Mouse (Mus musculus): ENCODE measurements around the gene Stx1a. TPM values are rescaled to one million over a fixed set of nuclear protein-coding genes. Genes with fewer than 3 reads are reported as not detected.
A peak's percentile ranks its signal among the peaks of the same experiment; 100 is the strongest.

The Stx1a gene
- polyA plus RNA-seq, 2 experiments: 11.4 to 39.2 TPM

GRCm38 (mm10) chr5:134998359-134998758 is 24.9 kb upstream of the Stx1a start:
- TF ChIP-seq POLR2A (IDR thresholded peaks at IDR 0.05; ENCODE audit: borderline replicate concordance, extremely low read depth, insufficient read depth, insufficient read length): no peak
- peak; percentile 67 for DNase-seq (ENCODE audit: low spot score)

GRCm38 (mm10) chr5:134999797-135000196 is 23.5 kb upstream of the Stx1a start:
- DNase-seq (ENCODE audit: low spot score): no peak

More at GRCm38 (mm10) chr5:134998359-134998758, 24.9 kb upstream of the Stx1a start:
- peaks cover 20% of the 10 kb centered on the region for H3K4me1 ChIP-seq (ENCODE audit: control insufficient read depth, insufficient read depth, low read length)
- H3K4me2 ChIP-seq (replicated peaks; ENCODE audit: low read depth, low read length, severe bottlenecking): no peak overlapping the region
- ATAC-seq (ENCODE audit: low FRiP score, low read depth): no peak; the same call in 1 of the 2 replicates
- no peaks in the 10 kb centered on the region for H3K27me3 ChIP-seq (ENCODE audit: control insufficient read depth, insufficient read depth, low read length)
- 0 out of 2 replicates have a peak overlapping the region, but pooled peaks have one; percentile 43 for H3K27ac ChIP-seq (replicated peaks; ENCODE audit: low read depth, low read length)
- no peaks in the 10 kb centered on the region for H3K9me3 ChIP-seq (ENCODE audit: control insufficient read depth, low read length)
- H3K9ac ChIP-seq (ENCODE audit: low read depth, low read length, severe bottlenecking): no peak overlapping the region
- no peak overlapping the region for H3K4me3 ChIP-seq (replicated peaks; ENCODE audit: low read length)
- WGBS: 54% methylated on average over 6 of the region's 6 CpGs
- no peaks in the 10 kb centered on the region for H3K36me3 ChIP-seq (ENCODE audit: control insufficient read depth, insufficient read depth, low read length)

GRCm38 (mm10) chr5:135000751-135001150 is 22.5 kb upstream of the Stx1a start:
- H3K4me1 ChIP-seq (ENCODE audit: control insufficient read depth, insufficient read depth, low read length): peaks cover 20% of the 10 kb centered on the region
- 0 out of 2 replicates have a peak overlapping the region, but pooled peaks have one; percentile 25 for H3K9ac ChIP-seq (ENCODE audit: low read depth, low read length, severe bottlenecking)
- WGBS: 51% methylated on average over 16 of the region's 16 CpGs
- TF ChIP-seq POLR2A (IDR thresholded peaks at IDR 0.05; ENCODE audit: borderline replicate concordance, extremely low read depth, insufficient read depth, insufficient read length): no peak
- no peaks in the 10 kb centered on the region for H3K36me3 ChIP-seq (ENCODE audit: control insufficient read depth, insufficient read depth, low read length)
- H3K9me3 ChIP-seq (ENCODE audit: control insufficient read depth, low read length): no peaks in the 10 kb centered on the region
- ATAC-seq (ENCODE audit: low FRiP score, low read depth): peak; percentile 19; the same call in 1 of the 2 replicates
- peak overlapping the region; percentile 33; the same call in 1 of the 2 replicates for H3K4me2 ChIP-seq (replicated peaks; ENCODE audit: low read depth, low read length, severe bottlenecking)
- DNase-seq (ENCODE audit: low spot score): no peak
- H3K4me3 ChIP-seq (replicated peaks; ENCODE audit: low read length): no peak overlapping the region
- H3K27ac ChIP-seq (replicated peaks; ENCODE audit: low read depth, low read length): no peak overlapping the region
- no peaks in the 10 kb centered on the region for H3K27me3 ChIP-seq (ENCODE audit: control insufficient read depth, insufficient read depth, low read length)

More at GRCm38 (mm10) chr5:134999797-135000196, 23.5 kb upstream of the Stx1a start:
- no peak for ATAC-seq (ENCODE audit: low FRiP score, low read depth)
- Histone ChIP-seq H3K9me3 (ENCODE audit: control insufficient read depth, low read length) (no peaks in the 10 kb centered on the region), H3K27ac (replicated peaks; ENCODE audit: low read depth, low read length) (no peak overlapping the region), H3K4me3 (replicated peaks; ENCODE audit: low read length) (no peak overlapping the region), H3K4me1 (ENCODE audit: control insufficient read depth, insufficient read depth, low read length) (peaks cover 20% of the 10 kb centered on the region), H3K4me2 (replicated peaks; ENCODE audit: low read depth, low read length, severe bottlenecking) (no peak overlapping the region), H3K9ac (ENCODE audit: low read depth, low read length, severe bottlenecking) (no peak overlapping the region), H3K36me3 (ENCODE audit: control insufficient read depth, insufficient read depth, low read length) (no peaks in the 10 kb centered on the region), H3K27me3 (ENCODE audit: control insufficient read depth, insufficient read depth, low read length) (no peaks in the 10 kb centered on the region)
- WGBS: 87% methylated on average over 4 of the region's 4 CpGs
- TF ChIP-seq POLR2A (IDR thresholded peaks at IDR 0.05; ENCODE audit: borderline replicate concordance, extremely low read depth, insufficient read depth, insufficient read length): no peak

- H3K9me3 ChIP-seq (ENCODE audit: control insufficient read depth, low read length): no peaks in the 10 kb centered on the region
- peak; percentile 70 for DNase-seq (ENCODE audit: low spot score)
- TF ChIP-seq POLR2A (IDR thresholded peaks at IDR 0.05; ENCODE audit: borderline replicate concordance, extremely low read depth, insufficient read depth, insufficient read length): no peak
- H3K4me2 ChIP-seq (replicated peaks; ENCODE audit: low read depth, low read length, severe bottlenecking): peak overlapping the region; percentile 33; the same call in 1 of the 2 replicates
- no peak overlapping the region for H3K27ac ChIP-seq (replicated peaks; ENCODE audit: low read depth, low read length)
- peaks cover 20% of the 10 kb centered on the region for H3K4me1 ChIP-seq (ENCODE audit: control insufficient read depth, insufficient read depth, low read length)
- H3K9ac ChIP-seq (ENCODE audit: low read depth, low read length, severe bottlenecking): peak overlapping the region; percentile 25; the same call in 1 of the 2 replicates
- H3K36me3 ChIP-seq (ENCODE audit: control insufficient read depth, insufficient read depth, low read length): no peaks in the 10 kb centered on the region
- no peaks in the 10 kb centered on the region for H3K27me3 ChIP-seq (ENCODE audit: control insufficient read depth, insufficient read depth, low read length)
- 10% methylated on average over 14 of the region's 14 CpGs for WGBS
- no peak overlapping the region for H3K4me3 ChIP-seq (replicated peaks; ENCODE audit: low read length)
- peak; percentile 51 for ATAC-seq (ENCODE audit: low FRiP score, low read depth)
Measured at GRCm38 (mm10) chr5:135001309-135001708, 22.0 kb upstream of the Stx1a start.

- ATAC-seq (ENCODE audit: low FRiP score, low read depth): no peak
- DNase-seq (ENCODE audit: low spot score): no peak
- Histone ChIP-seq H3K4me2 (replicated peaks; ENCODE audit: low read depth, low read length, severe bottlenecking) (no peak overlapping the region), H3K4me3 (replicated peaks; ENCODE audit: low read length) (no peak overlapping the region), H3K27ac (replicated peaks; ENCODE audit: low read depth, low read length) (no peak overlapping the region), H3K9ac (ENCODE audit: low read depth, low read length, severe bottlenecking) (no peak overlapping the region), H3K27me3 (ENCODE audit: control insufficient read depth, insufficient read depth, low read length) (no peaks in the 10 kb centered on the region), H3K36me3 (ENCODE audit: control insufficient read depth, insufficient read depth, low read length) (no peaks in the 10 kb centered on the region), H3K4me1 (ENCODE audit: control insufficient read depth, insufficient read depth, low read length) (peaks cover 20% of the 10 kb centered on the region), H3K9me3 (ENCODE audit: control insufficient read depth, low read length) (no peaks in the 10 kb centered on the region)
- WGBS: 58% methylated on average over 5 of the region's 5 CpGs
- no peak for TF ChIP-seq POLR2A (IDR thresholded peaks at IDR 0.05; ENCODE audit: borderline replicate concordance, extremely low read depth, insufficient read depth, insufficient read length)
Measured at GRCm38 (mm10) chr5:135002151-135002550, 21.1 kb upstream of the Stx1a start.

Data from limb, embryonic 14.5 days (tissue).